Mouse (Mus musculus): ENCODE results near the gene Akt2. TPM values are rescaled to one million over a fixed set of nuclear protein-coding genes. Genes with fewer than 3 reads are reported as not detected.

Akt2 gene
- polyA plus RNA-seq, 1 experiment from 2014 or later, result 74.8 TPM

GRCm38 (mm10) chr7:27655545-27655944, 64.2 kb downstream of the Akt2 start:
- H3K27me3 ChIP-seq (replicated peaks), result peaks cover 53% of the 10 kb centered on the region
- peaks cover 46% of the 10 kb centered on the region for H3K36me3 ChIP-seq
- H3K4me1 ChIP-seq, result peaks cover 5% of the 10 kb centered on the region; the same call in 1 of the 2 replicates
- no peak for ATAC-seq (ENCODE audit: low FRiP score, low read depth)
- H3K9me3 ChIP-seq, result no peaks in the 10 kb centered on the region
- no peak overlapping the region for H3K27ac ChIP-seq
- no peak overlapping the region for H3K9ac ChIP-seq
- no peak overlapping the region for H3K4me2 ChIP-seq (replicated peaks)
- H3K4me3 ChIP-seq, result no peak overlapping the region
- 72% methylated on average over 11 of the region's 11 CpGs for WGBS

DNA sequence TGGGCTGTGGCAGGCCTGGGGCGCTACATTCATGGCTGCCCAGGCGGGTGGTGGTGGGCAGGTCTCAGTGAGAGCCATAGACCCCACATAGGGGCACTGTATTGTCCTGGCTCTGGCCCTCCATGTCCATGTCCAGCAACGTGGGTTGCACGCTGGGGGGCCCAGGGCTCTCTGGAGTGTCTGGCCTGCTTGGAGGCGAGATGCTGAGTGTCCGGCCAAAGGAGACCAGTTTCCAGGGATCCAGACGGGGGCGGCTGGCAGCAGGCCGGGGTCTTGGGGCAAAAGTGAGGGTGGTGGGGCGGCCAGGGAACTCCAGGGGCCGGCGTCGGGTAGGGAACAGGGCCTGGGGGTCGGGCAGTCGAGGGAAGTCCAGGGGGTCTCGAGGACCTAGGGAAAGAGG, 65.2 kb downstream of the Akt2 start:
- Histone ChIP-seq H3K4me2 (replicated peaks) (no peak overlapping the region), H3K9ac (no peak overlapping the region), H3K9me3 (no peaks in the 10 kb centered on the region), H3K27me3 (replicated peaks) (peaks cover 53% of the 10 kb centered on the region), H3K27ac (no peak overlapping the region), H3K4me1 (peaks cover 5% of the 10 kb centered on the region; the same call in 1 of the 2 replicates), H3K4me3 (no peak overlapping the region), H3K36me3 (peaks cover 56% of the 10 kb centered on the region)
- 90% methylated on average over 16 of the region's 16 CpGs for WGBS
- no peak for ATAC-seq (ENCODE audit: low FRiP score, low read depth)

GRCm38 (mm10) chr7:27657824-27658395, 66.6 kb downstream of the Akt2 start:
- no peak overlapping the region for H3K4me2 ChIP-seq (replicated peaks)
- no peaks in the 10 kb centered on the region for H3K9me3 ChIP-seq
- H3K27me3 ChIP-seq (replicated peaks), result peaks cover 45% of the 10 kb centered on the region
- 29% methylated on average over 53 of the region's 53 CpGs for WGBS
- 0 out of 2 replicates have a peak overlapping the region, but pooled peaks have one; percentile 8 for H3K9ac ChIP-seq
- peaks cover 61% of the 10 kb centered on the region for H3K36me3 ChIP-seq
- peaks cover 5% of the 10 kb centered on the region; the same call in 1 of the 2 replicates for H3K4me1 ChIP-seq
- no peak for ATAC-seq (ENCODE audit: low FRiP score, low read depth)
- H3K27ac ChIP-seq, result no peak overlapping the region
- no peak overlapping the region for H3K4me3 ChIP-seq

DNA sequence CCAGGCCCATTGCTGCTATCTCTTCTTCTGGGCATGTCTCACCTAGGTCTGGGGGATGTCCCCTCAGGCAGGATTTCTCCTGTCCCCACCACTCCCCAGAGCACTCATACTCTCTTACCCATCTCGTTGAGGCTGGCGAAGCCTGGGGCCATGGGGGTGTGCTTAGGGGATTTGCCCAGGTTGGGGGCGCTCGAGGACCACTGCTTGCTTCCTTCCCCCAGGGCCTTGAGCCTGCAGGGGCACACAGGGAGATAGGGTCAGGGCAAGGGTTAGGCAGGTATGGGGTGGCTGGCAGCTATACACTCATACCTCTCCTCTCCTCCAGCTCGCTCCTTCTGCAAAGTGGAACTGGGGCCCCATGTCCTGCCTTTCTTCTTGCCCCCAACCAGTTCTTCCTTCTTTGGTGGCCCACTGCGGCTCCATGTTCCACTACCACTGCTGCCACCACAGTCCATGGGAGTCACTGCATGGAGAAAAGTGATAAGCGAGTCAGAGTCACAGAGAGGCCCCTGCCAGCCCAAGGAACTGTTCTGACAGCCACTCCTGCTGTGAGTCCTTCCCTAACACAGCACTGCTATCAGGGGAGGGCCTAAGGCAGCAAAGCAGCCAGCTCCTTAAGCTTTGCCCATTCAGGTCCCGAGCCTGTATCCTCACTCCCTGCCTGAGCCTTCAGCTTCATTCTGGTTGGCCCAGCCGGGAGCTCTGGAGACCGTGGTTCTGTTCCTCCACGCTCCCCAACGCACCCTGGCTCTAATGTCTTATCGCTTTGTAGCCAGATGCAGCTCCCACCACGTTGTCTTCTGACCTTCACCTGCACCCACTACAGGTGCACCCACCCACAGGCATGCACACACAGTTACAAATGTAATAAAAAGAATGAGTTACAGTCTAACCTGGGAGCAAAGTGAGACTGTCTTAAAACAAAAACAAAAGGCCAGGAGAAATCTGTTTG, 67.6 kb downstream of the Akt2 start:
- ATAC-seq (ENCODE audit: low FRiP score, low read depth), result no peak
- Histone ChIP-seq H3K4me2 (replicated peaks) (no peak overlapping the region), H3K27me3 (replicated peaks) (peaks cover 41% of the 10 kb centered on the region), H3K9ac (no peak overlapping the region), H3K27ac (no peak overlapping the region), H3K9me3 (no peaks in the 10 kb centered on the region), H3K4me1 (peaks cover 3% of the 10 kb centered on the region; the same call in 1 of the 2 replicates), H3K36me3 (peaks cover 66% of the 10 kb centered on the region), H3K4me3 (no peak overlapping the region)
- 64% methylated on average over 14 of the region's 14 CpGs for WGBS

DNA sequence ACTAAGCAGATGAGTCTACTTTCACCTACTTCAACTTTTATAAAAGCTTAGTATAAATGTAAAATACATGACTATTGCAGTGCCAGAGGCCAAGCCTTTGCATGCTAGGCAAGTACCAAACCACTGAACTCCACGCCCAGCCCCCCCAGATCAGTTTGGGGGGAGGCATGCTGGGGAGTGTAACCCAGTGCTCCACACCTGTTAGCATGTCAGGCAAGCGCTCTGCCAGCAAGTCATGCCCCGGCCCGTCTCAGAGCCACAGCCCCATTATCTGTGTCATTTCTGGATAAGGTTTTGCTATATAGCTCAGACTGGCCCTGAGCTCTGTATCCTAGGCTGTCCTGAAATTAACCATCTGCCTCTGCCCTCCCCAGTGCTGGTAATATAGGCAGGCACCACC, 70.7 kb downstream of the Akt2 start:
- H3K36me3 ChIP-seq, result peaks cover 65% of the 10 kb centered on the region
- WGBS, result 92% methylated on average over 4 of the region's 4 CpGs
- H3K4me2 ChIP-seq (replicated peaks), result no peak overlapping the region
- ATAC-seq (ENCODE audit: low FRiP score, low read depth), result no peak
- H3K9ac ChIP-seq, result no peak overlapping the region
- H3K27ac ChIP-seq, result no peak overlapping the region
- peaks cover 20% of the 10 kb centered on the region for H3K27me3 ChIP-seq (replicated peaks)
- H3K4me3 ChIP-seq, result no peak overlapping the region
- no peaks in the 10 kb centered on the region for H3K9me3 ChIP-seq
- no peaks in the 10 kb centered on the region for H3K4me1 ChIP-seq

DNA sequence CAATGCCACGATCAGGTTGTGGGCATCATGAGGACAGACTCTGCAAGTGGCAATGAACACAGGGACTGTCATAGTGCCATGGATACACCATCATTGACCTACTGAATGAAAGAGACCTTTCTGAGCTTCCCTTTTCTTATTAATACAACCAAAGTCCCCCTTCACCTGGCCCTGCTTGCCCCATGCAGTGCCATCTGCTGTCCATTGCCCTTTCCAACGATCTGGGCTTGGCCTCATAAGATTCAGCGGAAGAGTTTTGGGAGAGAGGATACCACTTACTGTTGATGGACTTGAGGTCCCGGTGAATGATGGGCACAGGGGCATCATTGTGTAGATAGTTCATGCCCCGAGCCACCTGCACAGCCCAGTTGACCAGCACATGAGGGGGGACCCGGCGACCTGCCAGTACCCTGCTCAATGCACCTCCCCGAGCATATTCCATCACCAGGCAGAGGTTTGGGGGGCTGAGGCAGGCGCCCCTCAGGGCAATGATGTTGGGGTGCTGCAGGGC, 81.8 kb downstream of the Akt2 start:
- H3K4me1 ChIP-seq, result peaks cover 24% of the 10 kb centered on the region
- WGBS, result 53% methylated on average over 9 of the region's 9 CpGs
- peak overlapping the region; percentile 81 for H3K4me3 ChIP-seq
- no peak overlapping the region for H3K27ac ChIP-seq
- H3K36me3 ChIP-seq, result peaks cover 16% of the 10 kb centered on the region
- H3K9me3 ChIP-seq, result no peaks in the 10 kb centered on the region
- H3K9ac ChIP-seq, result peak overlapping the region; percentile 96
- ATAC-seq (ENCODE audit: low FRiP score, low read depth), result no peak
- H3K27me3 ChIP-seq (replicated peaks), result no peaks in the 10 kb centered on the region
- peak overlapping the region; percentile 100 for H3K4me2 ChIP-seq (replicated peaks)

GRCm38 (mm10) chr7:27673575-27674131, 82.3 kb downstream of the Akt2 start:
- Histone ChIP-seq H3K36me3 (peaks cover 11% of the 10 kb centered on the region), H3K27me3 (replicated peaks) (no peaks in the 10 kb centered on the region), H3K9ac (peak overlapping the region; percentile 96), H3K9me3 (no peaks in the 10 kb centered on the region), H3K27ac (peak overlapping the region; percentile 2; the same call in 1 of the 2 replicates), H3K4me1 (peaks cover 24% of the 10 kb centered on the region), H3K4me2 (replicated peaks) (peak overlapping the region; percentile 100), H3K4me3 (peak overlapping the region; percentile 81)
- peak; percentile 32 for ATAC-seq (ENCODE audit: low FRiP score, low read depth)
- WGBS, result 1% methylated on average over 46 of the region's 52 CpGs

GRCm38 (mm10) chr7:27674195-27674521, 82.8 kb downstream of the Akt2 start:
- no peaks in the 10 kb centered on the region for H3K9me3 ChIP-seq
- under 1% methylated on average over 38 of the region's 38 CpGs for WGBS
- H3K4me1 ChIP-seq, result peaks cover 24% of the 10 kb centered on the region
- peak overlapping the region; percentile 81 for H3K4me3 ChIP-seq
- peak; percentile 76 for ATAC-seq (ENCODE audit: low FRiP score, low read depth)
- H3K9ac ChIP-seq, result peak overlapping the region; percentile 96
- H3K27ac ChIP-seq, result 0 out of 2 replicates have a peak overlapping the region, but pooled peaks have one; percentile 21
- peak overlapping the region; percentile 100 for H3K4me2 ChIP-seq (replicated peaks)
- H3K36me3 ChIP-seq, result peaks cover 11% of the 10 kb centered on the region
- no peaks in the 10 kb centered on the region for H3K27me3 ChIP-seq (replicated peaks)

GRCm38 (mm10) chr7:27674522-27675221, 83.3 kb downstream of the Akt2 start, which contains the start of gene Map3k10:
Gene Map3k10, minus strand, starts transcription at chr7:27674598.
- H3K4me2 ChIP-seq (replicated peaks), result peak within 1 kb of the TSS; percentile 100
- no peaks in the 10 kb centered on the region for H3K9me3 ChIP-seq
- ATAC-seq (ENCODE audit: low FRiP score, low read depth), result peak; percentile 97
- H3K4me1 ChIP-seq, result peaks cover 24% of the 10 kb centered on the region
- peak within 1 kb of the TSS; percentile 96 for H3K9ac ChIP-seq
- peak within 1 kb of the TSS; percentile 81 for H3K4me3 ChIP-seq
- peak within 1 kb of the TSS; percentile 65 for H3K27ac ChIP-seq
- H3K27me3 ChIP-seq (replicated peaks), result no peaks in the 10 kb centered on the region
- peaks cover 11% of the 10 kb centered on the region for H3K36me3 ChIP-seq
- WGBS, result under 1% methylated on average over 31 of the region's 31 CpGs

DNA sequence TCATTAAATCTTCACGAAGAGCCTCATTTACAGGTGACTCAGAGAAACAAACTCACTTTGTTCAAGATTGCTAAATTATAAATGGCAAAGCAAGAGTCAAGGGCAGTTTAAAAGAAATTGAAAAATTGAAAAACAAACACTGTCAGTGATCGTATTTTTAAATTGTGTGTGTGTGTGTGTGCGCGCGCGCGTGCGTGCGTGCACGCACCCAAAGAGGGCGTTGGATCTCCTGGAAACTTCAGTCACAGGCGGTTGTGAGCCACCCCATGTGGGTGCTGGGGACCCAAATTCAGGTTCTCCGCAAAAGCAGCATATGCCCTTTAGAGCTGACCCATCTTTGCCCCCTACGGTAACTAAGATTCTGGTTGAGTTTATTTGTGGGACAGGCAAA, 83.9 kb downstream of the Akt2 start:
- 32% methylated on average over 14 of the region's 14 CpGs for WGBS
- Histone ChIP-seq H3K4me2 (replicated peaks) (peak overlapping the region; percentile 100), H3K36me3 (peaks cover 8% of the 10 kb centered on the region), H3K4me3 (peak overlapping the region; percentile 81), H3K27me3 (replicated peaks) (no peaks in the 10 kb centered on the region), H3K4me1 (peaks cover 24% of the 10 kb centered on the region), H3K9ac (no peak overlapping the region), H3K27ac (no peak overlapping the region), H3K9me3 (no peaks in the 10 kb centered on the region)
- no peak for ATAC-seq (ENCODE audit: low FRiP score, low read depth)

- Histone ChIP-seq H3K36me3 (no peaks in the 10 kb centered on the region), H3K9ac (no peak overlapping the region), H3K4me1 (peaks cover 6% of the 10 kb centered on the region; the same call in 1 of the 2 replicates), H3K4me3 (no peak overlapping the region), H3K9me3 (no peaks in the 10 kb centered on the region), H3K4me2 (replicated peaks) (no peak overlapping the region), H3K27ac (no peak overlapping the region), H3K27me3 (replicated peaks) (no peaks in the 10 kb centered on the region)
- 88% methylated on average over 2 of the region's 2 CpGs for WGBS
- ATAC-seq (ENCODE audit: low FRiP score, low read depth), result no peak
Observed at GRCm38 (mm10) chr7:27683218-27683617, 91.9 kb downstream of the Akt2 start.

Data from neural tube, embryonic 12.5 days (tissue).